Mouse (Mus musculus): Measurements from ENCODE around the gene Pparg.

DNA sequence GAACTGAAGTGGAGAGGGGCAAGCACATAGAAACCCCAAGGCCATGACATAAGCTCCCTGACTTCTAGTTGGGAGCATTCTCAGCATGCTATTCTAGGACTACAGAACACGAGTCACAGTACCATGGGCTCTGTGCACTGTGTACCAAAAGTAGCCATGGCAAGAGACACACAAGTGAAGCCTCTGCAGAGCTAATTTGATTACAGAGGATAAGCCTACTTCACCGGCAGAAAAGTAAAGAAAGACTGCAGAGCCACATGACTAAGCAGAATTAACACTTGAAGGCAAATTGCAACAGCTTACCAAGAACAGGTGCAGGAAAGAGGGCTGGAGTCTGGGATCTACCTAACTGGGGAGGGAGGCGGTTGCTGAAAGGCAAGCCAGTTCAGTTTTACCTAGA, 103.9 kb downstream of the Pparg start:
- TF ChIP-seq ZKSCAN1 (IDR thresholded peaks at IDR 0.05; ENCODE audit: borderline replicate concordance, low read depth, low read length) = no peak
- TF ChIP-seq EP300 (IDR thresholded peaks at IDR 0.05; ENCODE audit: low read length) = no peak
- TF ChIP-seq POLR2A (IDR thresholded peaks at IDR 0.05; ENCODE audit: low read depth, low read length) = no peak
- no peak for TF ChIP-seq MEF2A (IDR thresholded peaks at IDR 0.05; ENCODE audit: borderline replicate concordance, low read depth, low read length)
- TF ChIP-seq CTCF (conservative IDR thresholded peaks at IDR 0.05 in 1 of 2, IDR thresholded peaks at IDR 0.05 in 1 of 2; ENCODE audit: low read depth in 2 of 2, low read length in 2 of 2) = no peak
- no peak for TF ChIP-seq TCF12 (IDR thresholded peaks at IDR 0.05; ENCODE audit: low read depth, low read length)
